Mouse (Mus musculus) bone marrow macrophage, adult 2 months (primary cell): ENCODE measurements around the gene Eno2.

Source experiments
- CTCF ChIP-seq: IDR thresholded peaks from 2 replicates; pipeline ENCODE4 v1.5.1; 2012; ENCODE audit warnings: low read depth, mild to moderate bottlenecking, low read length, moderate library complexity
- POLR2A ChIP-seq: IDR thresholded peaks from 2 replicates; pipeline ENCODE4 v1.6.1; 2012; ENCODE audit warnings: mild to moderate bottlenecking, low read depth, low read length, borderline replicate concordance

DNA sequence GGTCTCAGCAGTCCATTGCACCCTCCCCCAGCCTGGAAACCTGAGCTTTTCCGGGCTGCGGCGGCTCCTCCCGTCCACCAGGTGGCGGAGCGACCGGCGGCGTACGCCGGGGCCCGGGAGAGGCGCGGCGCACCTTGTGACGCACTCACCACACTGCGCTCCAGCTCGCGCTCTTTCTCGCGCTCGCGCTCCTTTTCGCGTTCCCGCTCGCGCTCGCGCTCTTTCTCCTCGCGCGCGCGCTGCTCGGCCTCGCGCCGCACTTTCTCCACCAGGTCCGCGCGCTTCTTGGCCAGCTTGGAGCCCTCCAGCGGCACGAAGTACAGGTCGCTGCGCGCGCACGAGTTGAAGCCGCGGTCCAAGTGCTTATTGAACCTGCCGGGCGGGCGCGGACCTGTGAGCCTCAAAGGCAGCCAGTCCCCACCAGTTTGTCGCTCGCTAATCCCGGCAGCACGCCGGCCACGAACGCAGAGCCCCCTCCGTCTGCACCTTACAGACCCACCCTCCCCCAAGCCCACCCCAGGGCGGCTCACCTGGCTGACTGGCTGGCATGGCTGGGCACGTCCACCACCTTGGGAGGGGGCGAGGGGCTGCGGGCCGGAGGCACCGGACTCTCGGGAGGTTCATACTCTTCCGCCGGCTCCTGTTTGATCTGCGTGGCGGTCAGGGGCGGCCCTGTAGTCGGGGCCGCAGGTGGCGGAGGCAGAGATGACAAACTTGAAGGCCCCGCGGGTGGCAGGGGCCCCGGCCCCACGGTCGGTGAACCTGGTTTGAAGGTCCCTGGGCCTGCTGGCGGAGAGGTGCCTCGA lies 23.8 kb downstream of the Eno2 start:
- TF ChIP-seq CTCF (no peak), POLR2A (no peak)
